Mouse (Mus musculus) stomach, postnatal 0 days (tissue): ENCODE results near the gene Otos. TPM values are rescaled to one million over a fixed set of nuclear protein-coding genes. Genes with fewer than 3 reads are reported as not detected.
A peak's percentile ranks its signal among the peaks of the same experiment; 100 is the strongest.

Experiments
- ATAC-seq: fragments of 200-750 bp; cut with Nextera tagmentation; 2 replicates; pipeline ENCODE4 v1.8.0; 2017; ENCODE audit not compliant: low FRiP score, low TSS enrichment
- DNase-seq: peaks from one replicate; pipeline ENCODE4 v3.0.0-alpha.2; 2016; ENCODE audit warnings: low spot score
- H3K27ac ChIP-seq: fragments of 300-500 bp; sonication (generic); replicated peaks from 2 replicates; pipeline ENCODE4 v1.5.1; 2014; ENCODE audit warnings: mild to moderate bottlenecking, control low read depth
- H3K27me3 ChIP-seq: fragments of 300-500 bp; sonication (generic); 2 replicates; pipeline ENCODE4 v1.6.1; 2014; ENCODE audit warnings: low read length; ENCODE audit not compliant: control insufficient read depth, insufficient read depth
- H3K36me3 ChIP-seq: fragments of 300-500 bp; sonication (generic); 2 replicates; pipeline ENCODE4 v1.6.1; 2014; ENCODE audit warnings: low read length, mixed read lengths; ENCODE audit not compliant: control insufficient read depth, insufficient read depth
- H3K4me1 ChIP-seq: fragments of 300-500 bp; sonication (generic); replicated peaks from 2 replicates; pipeline ENCODE4 v1.6.1; 2014; ENCODE audit warnings: antibody characterized with exemption; ENCODE audit not compliant: control insufficient read depth, insufficient read depth
- H3K4me2 ChIP-seq: fragments of 300-500 bp; sonication (generic); replicated peaks from 2 replicates; pipeline ENCODE4 v1.6.1; 2014; ENCODE audit warnings: low read depth, mild to moderate bottlenecking, control low read depth, moderate library complexity
- H3K4me3 ChIP-seq: fragments of 300-500 bp; sonication (generic); 2 replicates; pipeline ENCODE4 v1.5.1; 2014; ENCODE audit warnings: low read depth, low read length, control low read depth
- H3K9ac ChIP-seq: fragments of 300-500 bp; sonication (generic); 2 replicates; pipeline ENCODE4 v1.6.1; 2014; ENCODE audit warnings: mild to moderate bottlenecking, low read length, control low read depth, mixed read lengths
- H3K9me3 ChIP-seq: fragments of 300-500 bp; sonication (generic); 2 replicates; pipeline ENCODE4 v1.6.1; 2016; ENCODE audit warnings: low read length; ENCODE audit not compliant: control insufficient read depth
- CTCF ChIP-seq: IDR thresholded peaks from 2 replicates; pipeline ENCODE4 v1.5.1; 2016; ENCODE audit warnings: antibody characterized with exemption, low read depth, mild to moderate bottlenecking, moderate library complexity
- EP300 ChIP-seq: optimal IDR thresholded peaks from 2 replicates; pipeline ENCODE3; 2016; ENCODE audit warnings: antibody characterized with exemption
- WGBS: fragments of 180-500 bp; shearing (Covaris S2); extraction: QIAGEN DNeasy Blood & Tissue Kit; methylation state at CpG from one replicate; pipeline ENCODE4 v1.1.7; 2014; 5-methylcytosine and 5-hydroxymethylcytosine counted together
- polyA plus RNA-seq: library from polyadenylated mRNA; unstranded; fragments of >200 nt; fragmentation: Nextera tagmentation; extraction: Ambion mirVana; gene quantifications from 2 replicates; pipeline ENCODE4 v1.2.1, GENCODE M21; 2015

The Otos gene
- polyA plus RNA-seq, 1 experiment from 2014 or later, result 0.18 TPM

- Histone ChIP-seq H3K4me2 (no peak overlapping the region), H3K4me1 (peaks cover 3% of the 10 kb centered on the region; the same call in 1 of the 2 replicates), H3K27me3 (no peaks in the 10 kb centered on the region), H3K27ac (no peak overlapping the region), H3K4me3 (no peak overlapping the region), H3K9ac (no peak overlapping the region), H3K36me3 (no peaks in the 10 kb centered on the region), H3K9me3 (no peaks in the 10 kb centered on the region)
- DNase-seq (no peak), ATAC-seq (no peak)
- TF ChIP-seq CTCF (no peak), EP300 (no peak)
- WGBS, result 79% methylated on average over 5 of the region's 5 CpGs
Observed at GRCm38 (mm10) chr1:92644916-92645315, 3.7 kb downstream of the Otos start.

DNA sequence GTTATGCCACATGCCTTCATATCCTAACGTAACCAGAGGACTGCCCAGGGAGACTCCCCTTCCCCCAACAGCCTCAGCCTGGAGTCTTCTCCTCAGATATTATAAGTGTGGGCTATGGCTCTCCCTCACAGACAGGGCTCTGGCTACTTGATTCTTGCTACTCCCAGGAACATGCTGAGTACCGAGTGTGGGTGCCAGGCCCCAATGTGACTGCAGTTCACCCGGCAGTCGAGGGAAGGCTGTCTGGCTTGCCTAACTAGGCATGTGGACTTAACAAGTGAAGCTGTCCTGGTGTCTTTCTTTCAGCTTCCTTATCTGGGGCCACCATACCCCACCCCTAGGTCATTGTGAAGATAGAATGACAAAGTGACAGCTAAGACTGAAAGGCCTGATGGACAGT is 5.0 kb downstream of the Otos start:
- Histone ChIP-seq H3K36me3 (peaks cover 2% of the 10 kb centered on the region; the same call in 1 of the 2 replicates), H3K4me2 (no peak overlapping the region), H3K9me3 (no peaks in the 10 kb centered on the region), H3K4me1 (peaks cover 3% of the 10 kb centered on the region; the same call in 1 of the 2 replicates), H3K27me3 (no peaks in the 10 kb centered on the region), H3K27ac (no peak overlapping the region), H3K4me3 (no peak overlapping the region), H3K9ac (no peak overlapping the region)
- DNase-seq, result no peak
- TF ChIP-seq EP300 (no peak), CTCF (no peak)
- WGBS, result 61% methylated on average over 4 of the region's 4 CpGs
- no peak for ATAC-seq

DNA sequence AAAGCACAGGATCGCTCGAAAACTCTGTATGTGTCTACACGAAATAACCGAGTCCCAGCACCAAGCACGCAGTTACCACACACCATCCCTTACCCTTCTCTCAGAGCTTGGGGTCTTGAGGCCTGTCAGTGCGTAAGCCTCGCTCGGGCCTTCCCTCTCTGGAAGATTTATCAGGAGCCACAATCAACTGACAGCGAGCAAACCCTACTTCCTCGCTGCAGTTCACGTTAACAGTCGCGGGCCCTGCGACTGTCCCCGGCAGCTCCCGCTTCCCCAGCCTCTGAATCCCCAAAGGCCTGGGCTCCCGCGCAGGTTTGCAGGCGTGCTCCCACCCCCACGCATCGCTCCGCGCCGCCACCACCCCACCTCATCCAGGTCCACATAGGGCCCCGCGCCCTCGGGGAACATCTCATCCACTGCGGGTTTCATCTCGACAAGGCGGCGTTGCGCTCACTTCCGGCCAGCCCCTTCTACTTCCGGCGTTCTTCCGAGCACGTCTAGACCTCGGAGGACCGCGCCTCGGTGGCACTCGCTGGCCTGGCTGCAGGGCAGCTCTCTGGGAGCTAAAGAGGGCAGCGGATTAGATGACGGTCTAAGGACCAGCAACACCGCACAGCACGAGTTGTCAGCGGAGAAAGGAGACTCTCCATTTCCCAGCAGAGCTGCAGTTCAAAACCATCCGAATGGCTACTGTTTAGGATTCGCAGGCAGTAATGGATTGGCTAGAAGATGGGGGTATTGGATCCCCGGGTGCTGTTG is 6.9 kb downstream of the Otos start, which contains the start of gene Cops9:
Cops9 (minus strand) TSS at position 472 of the 759 bp plus-strand sequence.
- TF ChIP-seq EP300 (no peak), CTCF (no peak)
- Histone ChIP-seq H3K4me1 (peaks cover 3% of the 10 kb centered on the region; the same call in 1 of the 2 replicates), H3K4me2 (peak within 1 kb of the TSS; percentile 96), H3K27ac (peak within 1 kb of the TSS; percentile 84), H3K36me3 (peaks cover 4% of the 10 kb centered on the region; the same call in 1 of the 2 replicates), H3K9me3 (no peaks in the 10 kb centered on the region), H3K4me3 (peak within 1 kb of the TSS; percentile 91), H3K9ac (peak within 1 kb of the TSS; percentile 96), H3K27me3 (no peaks in the 10 kb centered on the region)
- ATAC-seq (peak; percentile 92), DNase-seq (peak; percentile 93)
- 2% methylated on average over 50 of the region's 50 CpGs for WGBS

DNA sequence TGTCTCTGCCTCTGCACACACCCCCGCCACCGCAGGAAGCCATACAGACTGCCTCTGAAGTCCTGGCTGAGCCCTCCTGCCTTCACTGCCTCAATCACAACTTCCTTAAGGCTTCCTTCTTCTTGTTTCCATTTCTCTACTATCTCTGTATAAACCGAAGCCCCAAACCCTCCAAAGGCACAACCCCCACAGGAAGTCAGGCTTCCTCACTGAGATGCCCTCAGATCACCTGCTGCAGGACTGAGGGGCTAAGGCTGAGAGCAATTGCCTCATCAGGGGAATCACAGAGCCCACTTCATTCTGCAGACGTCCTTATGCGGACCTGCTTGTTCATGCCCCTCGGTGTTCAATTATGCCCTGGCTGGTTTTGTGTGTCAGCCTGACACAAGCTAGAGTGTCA is 8.2 kb downstream of the Otos start:
- 80% methylated on average over 6 of the region's 6 CpGs for WGBS
- no peaks in the 10 kb centered on the region for H3K9me3 ChIP-seq
- H3K4me1 ChIP-seq, result peaks cover 3% of the 10 kb centered on the region; the same call in 1 of the 2 replicates
- TF ChIP-seq CTCF (no peak), EP300 (no peak)
- peak overlapping the region; percentile 96; the same call in 1 of the 2 replicates for H3K4me2 ChIP-seq
- no peaks in the 10 kb centered on the region for H3K27me3 ChIP-seq
- H3K9ac ChIP-seq, result 0 out of 2 replicates have a peak overlapping the region, but pooled peaks have one; percentile 2
- DNase-seq (no peak), ATAC-seq (no peak)
- no peak overlapping the region for H3K4me3 ChIP-seq
- H3K36me3 ChIP-seq, result peaks cover 11% of the 10 kb centered on the region
- no peak overlapping the region for H3K27ac ChIP-seq

- DNase-seq (no peak), ATAC-seq (no peak)
- Histone ChIP-seq H3K27me3 (no peaks in the 10 kb centered on the region), H3K4me2 (no peak overlapping the region), H3K9ac (no peak overlapping the region), H3K9me3 (no peaks in the 10 kb centered on the region), H3K4me1 (peaks cover 3% of the 10 kb centered on the region; the same call in 1 of the 2 replicates), H3K36me3 (peaks cover 11% of the 10 kb centered on the region), H3K27ac (no peak overlapping the region), H3K4me3 (no peak overlapping the region)
- TF ChIP-seq EP300 (no peak), CTCF (no peak)
- 93% methylated on average over 4 of the region's 4 CpGs for WGBS
Observed at GRCm38 (mm10) chr1:92638736-92639135, 9.9 kb downstream of the Otos start.

DNA sequence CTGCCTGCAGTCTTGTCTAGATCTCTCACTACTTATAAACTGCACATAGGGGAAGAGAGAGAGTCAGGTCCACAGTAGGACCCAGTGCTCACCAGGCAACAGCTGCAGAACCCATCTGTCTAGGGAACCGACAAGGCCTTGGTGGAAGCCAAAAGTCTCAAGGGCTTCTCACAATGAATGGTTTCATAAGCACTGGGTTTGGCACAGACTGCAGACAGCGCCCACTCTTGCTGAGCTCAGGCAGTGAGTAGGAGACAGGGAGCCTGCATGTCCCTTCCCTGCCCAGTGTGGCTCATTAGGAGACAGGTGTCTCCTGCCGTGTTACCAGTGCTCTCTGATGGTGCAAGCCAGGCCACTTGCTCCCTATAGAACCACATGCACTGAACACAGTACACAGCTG is 10.5 kb downstream of the Otos start:
- no peak for ATAC-seq
- Histone ChIP-seq H3K4me2 (no peak overlapping the region), H3K9ac (no peak overlapping the region), H3K27me3 (no peaks in the 10 kb centered on the region), H3K36me3 (peaks cover 11% of the 10 kb centered on the region), H3K4me1 (peaks cover 3% of the 10 kb centered on the region; the same call in 1 of the 2 replicates), H3K4me3 (no peak overlapping the region), H3K9me3 (no peaks in the 10 kb centered on the region), H3K27ac (no peak overlapping the region)
- TF ChIP-seq EP300, result no peak
- TF ChIP-seq CTCF, result no peak
- no peak for DNase-seq
- 79% methylated on average over 3 of the region's 3 CpGs for WGBS
